Mouse (Mus musculus): ENCODE measurements around the gene Npw.

The Npw gene

DNA sequence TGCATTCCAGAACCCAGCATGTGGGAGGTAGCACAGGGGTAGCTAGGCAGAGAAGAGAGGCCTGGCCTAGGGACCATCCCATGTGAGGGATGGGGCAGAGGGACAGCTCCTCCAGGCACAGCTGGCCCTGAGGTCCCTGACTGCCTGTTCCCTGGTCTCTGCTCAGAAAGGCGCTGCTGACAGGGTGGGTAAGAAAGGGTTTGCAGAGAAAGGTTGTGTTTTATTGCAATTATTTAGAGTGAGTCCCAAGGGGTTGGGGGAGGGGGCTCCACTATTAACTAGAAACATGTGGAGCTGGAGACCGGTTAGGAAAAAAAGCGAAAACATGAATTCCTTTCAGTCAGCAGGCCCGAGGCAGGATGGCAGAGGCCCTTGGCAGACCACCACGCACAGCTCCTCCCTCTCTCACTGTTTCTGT lies 18.7 kb downstream of the Npw start:
- DNase-seq: no peak

GRCm38 (mm10) chr17:24638840-24639239 lies 19.4 kb downstream of the Npw start:
- DNase-seq: peak; percentile 80 to 87

- peak; percentile 49 to 64 for DNase-seq
These were observed 20.0 kb downstream of the Npw start for GRCm38 (mm10) chr17:24638214-24638613.

GRCm38 (mm10) chr17:24636781-24637481 lies 21.3 kb downstream of the Npw start:
- DNase-seq: no peak

GRCm38 (mm10) chr17:24635694-24636093 lies 22.6 kb downstream of the Npw start:
- peak in 1 of 2 experiments; percentile 43 for DNase-seq

DNA sequence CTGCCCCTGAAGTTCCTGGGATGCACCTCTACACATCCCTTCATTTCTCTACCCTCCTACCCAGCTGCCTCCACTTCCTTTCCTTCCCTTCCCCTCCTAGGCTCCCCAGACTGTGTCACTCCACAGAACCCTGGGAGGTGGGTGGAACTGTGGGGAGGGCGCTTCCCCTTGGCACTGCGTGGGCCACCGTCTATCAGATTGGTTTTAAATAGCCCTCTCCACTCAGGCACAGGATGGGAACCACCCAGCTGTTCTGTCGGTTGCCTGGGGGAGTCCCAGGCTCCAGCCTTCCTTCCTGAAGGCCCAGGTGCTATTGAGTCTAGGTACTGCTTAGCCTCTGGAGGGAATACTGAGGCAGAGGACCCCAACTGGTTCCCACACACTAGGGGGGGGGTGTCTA lies 23.2 kb downstream of the Npw start:
- DNase-seq: peak; percentile 58 to 81

DNA sequence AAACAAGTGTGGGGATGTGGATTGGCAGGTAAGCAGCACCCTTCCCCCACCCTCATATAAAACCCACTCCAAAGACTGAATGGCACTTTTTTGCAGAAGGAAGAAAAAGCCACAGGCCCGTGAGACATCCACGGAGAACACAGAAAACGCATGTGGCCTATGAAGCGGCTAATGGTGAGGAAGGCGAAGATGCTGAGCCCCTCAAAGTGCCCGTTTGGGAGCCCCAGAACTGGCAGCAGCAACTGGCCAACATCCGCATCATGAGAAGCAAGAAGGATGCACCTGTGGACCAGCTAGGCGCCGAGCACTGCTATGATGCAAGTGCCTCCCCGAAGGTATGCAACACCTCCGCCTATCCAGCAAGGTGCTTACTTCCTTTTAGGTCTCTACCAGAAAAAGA lies 24.4 kb downstream of the Npw start:
- no peak for DNase-seq

- peak; percentile 79 to 89 for DNase-seq
These were observed 25.3 kb downstream of the Npw start for GRCm38 (mm10) chr17:24632813-24633449.

DNA sequence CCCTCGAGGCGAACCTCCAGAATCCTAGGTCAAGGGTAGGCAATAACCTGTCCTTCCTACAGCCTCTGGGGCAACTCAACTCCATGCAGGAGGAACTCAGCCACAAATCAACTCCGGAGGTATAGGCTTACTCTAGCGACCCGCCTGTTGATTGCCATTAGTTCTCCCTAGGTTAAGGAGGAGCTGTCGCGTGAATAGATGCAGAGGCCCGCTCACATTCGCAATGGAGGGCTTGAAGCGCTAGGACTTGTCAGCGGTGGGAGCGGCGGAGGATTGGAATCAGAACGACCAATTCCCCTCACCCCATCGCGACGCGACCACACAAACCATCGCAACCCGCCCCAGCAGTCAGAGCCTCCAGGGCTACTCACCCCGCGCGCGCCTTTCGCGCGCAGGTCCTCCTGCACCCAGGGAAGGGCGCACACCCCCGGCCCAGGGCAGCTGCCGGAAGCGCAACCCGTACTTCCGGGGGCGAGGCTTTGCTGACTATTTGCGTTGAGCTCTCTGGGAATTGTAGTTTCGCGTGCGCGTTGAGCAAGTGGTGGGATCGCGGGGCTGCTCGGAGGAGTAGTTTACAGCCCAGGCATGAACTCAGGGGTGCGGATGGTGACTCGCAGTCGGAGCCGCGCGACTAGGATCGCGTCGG lies 26.0 kb downstream of the Npw start, which contains the start of the genes Tsc2 and Nthl1:
Tsc2 (minus strand) TSS at position 464 of the 646 bp plus-strand sequence.
Nthl1 (plus strand) TSS at position 514 of the 646 bp plus-strand sequence.
- DNase-seq: peak; percentile 87 to 93

DNA sequence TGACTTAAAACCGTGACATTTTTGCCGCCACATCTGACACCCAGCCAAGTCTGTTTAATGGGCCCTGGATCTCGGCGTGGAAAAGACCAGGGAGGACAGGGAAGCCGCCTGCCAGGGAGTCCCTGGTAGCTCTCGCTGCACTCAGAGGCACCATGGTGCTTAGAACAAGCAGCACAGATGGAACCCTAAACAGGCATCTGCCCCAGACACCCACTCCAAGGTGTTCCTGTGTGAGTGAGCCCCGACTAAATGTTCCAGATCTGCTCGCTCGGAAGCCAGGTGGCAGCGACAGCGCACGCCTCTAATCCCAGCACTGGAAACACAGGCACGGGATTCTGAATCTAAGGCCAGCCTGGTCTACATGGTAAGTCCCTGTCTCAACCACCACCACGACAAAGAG lies 28.2 kb downstream of the Npw start:
- DNase-seq: no peak

- DNase-seq: peak; percentile 74 to 86
These were observed 29.6 kb downstream of the Npw start for GRCm38 (mm10) chr17:24628646-24629045.

GRCm38 (mm10) chr17:24625472-24625871 lies 32.8 kb downstream of the Npw start:
- no peak for DNase-seq

DNA sequence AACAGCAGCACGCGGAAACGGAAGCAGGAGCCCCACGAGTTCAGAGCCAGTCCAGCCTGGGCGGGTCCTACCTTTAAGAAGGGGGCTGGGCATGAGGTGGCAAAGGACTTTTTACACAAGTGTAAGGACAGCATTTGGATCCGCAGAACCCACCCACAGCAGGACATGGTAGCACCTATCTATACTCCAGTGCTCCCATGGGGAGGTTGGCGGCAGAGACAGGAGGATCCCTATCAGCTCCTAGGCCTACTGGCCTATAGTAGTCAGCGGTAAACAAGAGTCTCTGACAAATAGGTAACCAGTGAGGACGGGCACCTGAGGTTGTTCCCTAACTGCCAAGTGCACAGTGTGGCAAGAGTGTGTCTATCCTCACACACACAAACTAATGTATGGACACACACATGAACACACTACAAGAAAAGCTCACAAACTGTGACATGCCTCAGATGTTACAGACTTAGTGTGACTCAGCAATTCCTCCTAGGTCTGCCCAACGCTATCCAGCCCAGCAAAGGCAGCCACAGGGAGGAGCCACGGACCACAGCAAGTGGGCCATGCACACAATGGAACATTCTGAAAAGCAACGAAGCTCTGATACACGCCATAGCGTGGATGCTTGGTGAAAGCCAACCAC lies 40.6 kb downstream of the Npw start:
- DNase-seq: peak in 1 of 2 experiments; percentile 28

- DNase-seq: no peak
These were observed 47.5 kb downstream of the Npw start for GRCm38 (mm10) chr17:24610711-24611110.

DNA sequence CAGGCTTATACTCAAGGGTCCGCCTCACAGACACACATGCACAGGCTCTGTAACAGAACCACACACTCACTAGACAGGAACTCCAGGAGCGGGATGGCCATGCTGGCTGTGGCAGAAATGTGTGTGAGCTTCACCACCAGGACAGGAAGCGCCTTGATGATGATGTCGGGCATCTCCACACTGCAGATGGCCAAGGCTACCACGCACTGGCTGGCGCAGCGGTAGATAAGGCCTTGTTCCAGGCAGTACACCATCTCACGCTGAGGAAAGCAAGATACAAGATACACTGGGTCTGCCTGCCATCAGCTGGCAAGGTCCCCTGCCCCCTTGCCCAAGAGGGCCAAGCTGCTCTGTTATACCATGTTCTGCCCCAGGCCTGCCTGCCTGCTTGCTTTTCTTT lies 49.4 kb downstream of the Npw start:
- no peak for DNase-seq

- no peak for DNase-seq
These were observed 49.9 kb downstream of the Npw start for GRCm38 (mm10) chr17:24608370-24608769.

Data from kidney, postnatal 25 days (tissue).